Comparison of ENCODE assay signal across 10 mouse cellular contexts in the genomic region with DNA sequence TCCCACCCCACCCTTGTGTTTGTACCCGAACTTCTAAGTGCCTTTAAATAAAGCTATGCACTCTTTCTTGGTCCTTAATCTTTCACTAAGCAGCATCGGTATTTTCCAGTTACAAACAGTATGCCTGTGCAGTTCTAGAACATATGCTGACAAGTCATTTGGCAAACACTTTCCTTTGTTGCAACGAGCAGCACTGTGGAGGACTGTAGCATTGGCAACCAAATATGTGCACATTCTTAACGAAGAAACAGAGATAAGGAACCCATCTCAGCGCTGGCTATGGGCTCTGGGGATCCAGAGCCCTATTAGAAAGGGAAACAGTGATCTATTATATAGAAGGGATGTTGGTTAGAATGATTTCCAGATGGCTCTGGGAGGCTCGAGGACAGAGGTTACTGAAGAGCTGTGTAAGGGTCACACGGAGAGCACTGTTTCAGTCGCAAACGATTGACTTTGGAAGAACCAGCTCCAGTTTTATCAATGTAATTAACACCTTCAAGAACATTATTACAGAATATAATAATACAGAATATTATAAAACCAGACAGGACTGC.
DNase-seq lines count a peak whose midpoint lies in the region; ATAC-seq and TF ChIP-seq lines count a peak whose summit lies in the region.
"Had no signal": no experiment of that assay in that cellular context is flagged by ENCODE, and none has a peak within 500 bp of the region (broad histone marks: within the 10 kb centered on the region; RNA-seq: fewer than 3 reads in every experiment).

No protein-coding gene starts in this region.

- no peak overlapping the region for H3K4me3 ChIP-seq in cortical plate, adult 2 months (ENCODE audit: insufficient read depth, low read length)
- no peak overlapping the region for H3K4me3 ChIP-seq in heart, embryonic 11.5 days (ENCODE audit: low read depth, low read length)
- no peak overlapping the region for H3K4me3 ChIP-seq in lung, postnatal 0 days (ENCODE audit: low read depth, low read length)

- H3K27ac ChIP-seq in cortical plate, adult 2 months (ENCODE audit: insufficient read depth, low read length): peak overlapping the region; percentile 63
- peak overlapping the region; percentile 55; the same call in 1 of the 2 replicates for H3K27ac ChIP-seq in heart, embryonic 11.5 days (ENCODE audit: low read depth, low read length)
- H3K27ac ChIP-seq in lung, postnatal 0 days (ENCODE audit: low read length): no peak overlapping the region
- H3K27ac ChIP-seq: macrophage had no signal

- no peak overlapping the region for H3K9ac ChIP-seq in heart, embryonic 11.5 days (ENCODE audit: low read depth, low read length)
- no peak overlapping the region for H3K9ac ChIP-seq in lung, postnatal 0 days (replicated peaks; ENCODE audit: low read depth)

- no peak for TF ChIP-seq CTCF in cortical plate, adult 2 months (IDR thresholded peaks at IDR 0.05; ENCODE audit: extremely low read depth, insufficient read depth, low read length)
- TF ChIP-seq CTCF in lung, postnatal 0 days (IDR thresholded peaks at IDR 0.05): no peak

- peak; percentile 51 to 78 for DNase-seq in layer of hippocampus, adult 18-20 months (ENCODE audit: low spot score in 2 of 2)
- DNase-seq in layer of hippocampus, postnatal 10 days (ENCODE audit: low spot score in 2 of 2): no peak
- DNase-seq in lung, postnatal 0 days (ENCODE audit: low spot score): peak; percentile 72
- no peak for DNase-seq in gastrocnemius, postnatal 14 days
- DNase-seq in gastrocnemius, postnatal 36 days: no peak
- DNase-seq: kidney, postnatal 14 days had no signal

- TF ChIP-seq POLR2A in cortical plate, adult 2 months (IDR thresholded peaks at IDR 0.05; ENCODE audit: extremely low read depth, insufficient read depth, low read length): no peak

- WGBS in heart, embryonic 11.5 days (ENCODE audit: insufficient replicate concordance): 35% methylated on average over 9 of the region's 9 CpGs
- WGBS in lung, postnatal 0 days: 33% methylated on average over 9 of the region's 9 CpGs

- intact Hi-C loops in gastrocnemius, postnatal 14 days (cut with DNase I; ENCODE audit: low total_unique reads): no loop called here
- intact Hi-C loops in gastrocnemius, postnatal 36 days (cut with DNase I): no loop called here

- H3K4me1 ChIP-seq in cortical plate, adult 2 months (ENCODE audit: control insufficient read depth, insufficient read depth, low read length): peaks cover 16% of the 10 kb centered on the region
- peaks cover 20% of the 10 kb centered on the region for H3K4me1 ChIP-seq in heart, embryonic 11.5 days (ENCODE audit: control insufficient read depth, insufficient read depth, low read length)
- H3K4me1 ChIP-seq in lung, postnatal 0 days (ENCODE audit: insufficient read depth, low read depth, low read length): peaks cover 4% of the 10 kb centered on the region; the same call in 1 of the 2 replicates

- H3K36me3 ChIP-seq in heart, embryonic 11.5 days (ENCODE audit: control insufficient read depth, insufficient read depth, low read length): no peaks in the 10 kb centered on the region
- H3K36me3 ChIP-seq in lung, postnatal 0 days (ENCODE audit: insufficient read depth, low read length): no peaks in the 10 kb centered on the region

- H3K9me3 ChIP-seq in heart, embryonic 11.5 days (replicated peaks; ENCODE audit: control insufficient read depth, low read length): no peaks in the 10 kb centered on the region
- H3K9me3 ChIP-seq in lung, postnatal 0 days (ENCODE audit: low read length): no peaks in the 10 kb centered on the region

- ATAC-seq in heart, embryonic 11.5 days (replicated peaks; ENCODE audit: insufficient number of reproducible peaks, low FRiP score, low TSS enrichment): no peak; the same call in 1 of the 2 replicates
- ATAC-seq in lung, postnatal 0 days: peak; percentile 66
- no peak for ATAC-seq in erythroid progenitor cell, adult 5-6 weeks (replicated peaks; ENCODE audit: low FRiP score, poor library complexity, severe bottlenecking)

- H3K4me2 ChIP-seq in heart, embryonic 11.5 days: no peak overlapping the region; the same call in 1 of the 2 replicates
- H3K4me2 ChIP-seq in lung, postnatal 0 days (replicated peaks; ENCODE audit: low read depth, low read length): no peak overlapping the region

- no peaks in the 10 kb centered on the region for H3K27me3 ChIP-seq in heart, embryonic 11.5 days (ENCODE audit: control insufficient read depth, insufficient read depth, low read length)
- H3K27me3 ChIP-seq in lung, postnatal 0 days (replicated peaks; ENCODE audit: insufficient read depth, low read length): no peaks in the 10 kb centered on the region

- no peak for TF ChIP-seq EP300 in lung, postnatal 0 days (IDR thresholded peaks at IDR 0.05)

Comparison
In these comparisons a context has a peak if more than half of its experiments do, and no peak if none do; other contexts are left out.
1. DNase-seq: peak in layer of hippocampus, adult 18-20 months (2 of 2) and lung, postnatal 0 days (single experiment); none in layer of hippocampus, postnatal 10 days (0 of 2), gastrocnemius, postnatal 14 days (single experiment) and gastrocnemius, postnatal 36 days (0 of 2).